Mouse (Mus musculus): ENCODE measurements around the gene Ccni.

Gene Ccni

DNA sequence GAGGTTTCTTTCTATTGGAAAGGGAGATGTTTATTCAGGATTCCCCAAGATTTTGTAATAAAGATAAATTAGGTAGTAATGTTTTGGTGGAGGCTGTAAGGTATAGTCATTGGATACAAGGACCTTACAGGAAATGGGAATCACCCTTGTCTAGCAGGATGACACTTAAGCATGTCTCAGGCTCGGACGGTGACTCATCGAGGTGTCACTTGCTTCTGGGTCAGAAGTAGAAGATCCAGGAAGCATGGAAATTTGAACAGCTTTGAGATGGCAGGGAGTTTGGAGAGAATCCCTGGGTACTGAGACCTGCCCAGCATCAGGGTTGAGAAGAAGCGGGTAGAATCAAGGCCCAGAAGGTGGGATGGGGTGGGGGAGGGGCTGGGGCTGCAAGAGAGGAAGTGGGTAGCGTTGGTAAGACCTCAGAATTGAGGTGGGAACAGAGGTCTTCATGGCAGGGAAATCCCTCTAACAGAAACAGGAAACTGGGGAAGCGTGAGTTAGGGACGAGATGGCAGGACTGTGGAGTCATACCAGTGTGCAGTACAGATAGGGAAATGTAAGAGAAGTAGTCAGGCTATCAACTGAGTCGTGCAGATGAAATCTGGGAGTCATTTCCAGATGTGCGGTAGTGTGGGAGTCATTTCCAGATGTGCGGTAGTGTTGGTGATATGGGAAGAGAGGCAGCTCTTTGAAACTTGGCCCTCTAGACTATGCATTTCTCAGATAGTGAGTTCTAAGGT is 70.8 kb downstream of the Ccni start:
- DNase-seq (ENCODE audit: low spot score), result no peak

DNA sequence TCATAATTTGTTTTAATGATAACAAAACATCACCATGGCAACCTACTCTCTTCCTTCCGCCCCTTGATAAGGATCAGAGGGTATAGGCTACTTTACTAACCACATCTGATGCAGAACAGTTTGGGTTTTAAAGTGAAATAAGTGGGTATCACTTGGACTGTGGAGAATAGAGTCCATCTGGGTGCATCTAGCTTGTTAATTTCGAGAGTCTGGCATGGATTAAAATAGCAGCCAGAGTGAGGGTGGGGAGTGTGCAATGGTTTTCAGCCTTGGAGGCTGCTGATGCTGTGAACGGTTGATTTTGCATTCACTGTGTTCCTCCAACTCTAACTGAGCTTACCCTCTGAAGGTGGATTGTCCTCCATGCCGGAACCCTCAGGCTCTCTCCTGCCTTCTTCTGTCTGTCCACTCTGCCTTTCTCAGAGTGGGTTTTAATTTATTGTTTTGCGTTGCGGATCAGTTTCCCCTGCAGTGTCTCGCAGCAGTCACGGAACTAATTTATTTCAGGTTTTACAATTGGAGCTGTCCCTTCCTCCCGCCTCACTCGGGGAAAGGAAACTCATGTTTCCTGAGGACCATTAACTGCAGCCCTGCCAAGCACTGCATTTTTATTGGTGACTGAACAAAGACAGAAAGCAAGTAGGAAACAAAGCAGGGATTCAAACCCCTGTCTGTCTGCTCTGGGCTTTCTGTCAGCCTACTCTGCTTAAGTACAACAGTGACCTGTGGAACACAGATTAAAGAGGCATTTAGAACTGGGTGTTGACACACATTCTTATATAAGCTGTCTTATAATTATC is 72.7 kb downstream of the Ccni start:
- DNase-seq (ENCODE audit: low spot score), result peak; percentile 58
